Mouse (Mus musculus) liver, embryonic 11.5 days (tissue): Measurements from ENCODE around the gene Ndufb8. TPM values are rescaled to one million over a fixed set of nuclear protein-coding genes. Genes with fewer than 3 reads are reported as not detected.

Experiments used
- ATAC-seq: fragments of 200-750 bp; cut with Nextera tagmentation; replicated peaks from 2 replicates; pipeline ENCODE4 v1.8.0; 2017; ENCODE audit warnings: moderate number of reproducible peaks, mild to moderate bottlenecking, moderate TSS enrichment, moderate library complexity; ENCODE audit not compliant: low FRiP score
- DNase-seq: peaks from one replicate; pipeline ENCODE4 v3.0.0-alpha.2; 2017; ENCODE audit warnings: low spot score
- H3K27ac ChIP-seq: fragments of 300-500 bp; sonication (generic); 2 replicates; pipeline ENCODE4 v1.5.1; 2014; ENCODE audit warnings: mild to moderate bottlenecking, low read depth, low read length, control low read depth
- H3K27me3 ChIP-seq: fragments of 300-500 bp; sonication (generic); replicated peaks from 2 replicates; pipeline ENCODE4 v1.6.1; 2014; ENCODE audit warnings: low read length, mixed read lengths; ENCODE audit not compliant: control insufficient read depth, insufficient read depth
- H3K36me3 ChIP-seq: fragments of 300-500 bp; sonication (generic); 2 replicates; pipeline ENCODE4 v1.6.1; 2014; ENCODE audit warnings: mild to moderate bottlenecking, low read length, moderate library complexity, mixed read lengths; ENCODE audit not compliant: control insufficient read depth, insufficient read depth
- H3K4me1 ChIP-seq: fragments of 300-500 bp; sonication (generic); replicated peaks from 2 replicates; pipeline ENCODE4 v1.6.1; 2014; ENCODE audit warnings: low read length, mixed read lengths; ENCODE audit not compliant: control insufficient read depth, insufficient read depth
- H3K4me2 ChIP-seq: fragments of 300-500 bp; sonication (generic); 2 replicates; pipeline ENCODE4 v1.6.1; 2014; ENCODE audit warnings: mild to moderate bottlenecking, control low read depth, moderate library complexity
- H3K4me3 ChIP-seq: fragments of 300-500 bp; sonication (generic); 2 replicates; pipeline ENCODE4 v1.5.1; 2014; ENCODE audit warnings: low read depth, low read length, control low read depth
- H3K9ac ChIP-seq: fragments of 300-500 bp; sonication (generic); 2 replicates; pipeline ENCODE4 v1.6.1; 2014; ENCODE audit warnings: low read depth, low read length, control low read depth
- H3K9me3 ChIP-seq: fragments of 300-500 bp; sonication (generic); 2 replicates; pipeline ENCODE4 v1.6.1; 2016; ENCODE audit warnings: low read length, inconsistent platforms, mixed read lengths; ENCODE audit not compliant: control insufficient read depth
- WGBS: fragments of 180-500 bp; shearing (Covaris S2); extraction: QIAGEN DNeasy Blood & Tissue Kit; methylation state at CpG from one replicate; pipeline ENCODE4 v1.1.7; 2014; 5-methylcytosine and 5-hydroxymethylcytosine counted together
- polyA plus RNA-seq: library from polyadenylated mRNA; unstranded; fragments of >200 nt; fragmentation: Nextera tagmentation; extraction: Ambion mirVana; gene quantifications from 2 replicates; pipeline ENCODE4 v1.2.1, GENCODE M21; 2014

Ndufb8 gene
- polyA plus RNA-seq, 1 experiment from 2014 or later, result 497 TPM

GRCm38 (mm10) chr19:44519152-44519551 is 36.1 kb downstream of the Ndufb8 start:
- Histone ChIP-seq H3K4me3 (no peak overlapping the region), H3K36me3 (no peaks in the 10 kb centered on the region), H3K4me2 (no peak overlapping the region), H3K27me3 (peaks cover 34% of the 10 kb centered on the region), H3K9ac (no peak overlapping the region), H3K9me3 (no peaks in the 10 kb centered on the region), H3K27ac (no peak overlapping the region), H3K4me1 (no peaks in the 10 kb centered on the region)
- DNase-seq (no peak), ATAC-seq (no peak)
- WGBS, result 35% methylated on average over 7 of the region's 7 CpGs

- Histone ChIP-seq H3K36me3 (no peaks in the 10 kb centered on the region), H3K4me3 (no peak overlapping the region), H3K9me3 (no peaks in the 10 kb centered on the region), H3K27me3 (peaks cover 44% of the 10 kb centered on the region), H3K4me2 (no peak overlapping the region), H3K27ac (no peak overlapping the region), H3K4me1 (no peaks in the 10 kb centered on the region), H3K9ac (no peak overlapping the region)
- WGBS, result 57% methylated on average over 12 of the region's 12 CpGs
- DNase-seq, result no peak
- ATAC-seq, result no peak
Observed at GRCm38 (mm10) chr19:44517996-44518768, 37.1 kb downstream of the Ndufb8 start.

GRCm38 (mm10) chr19:44515769-44516168 is 39.5 kb downstream of the Ndufb8 start:
- Histone ChIP-seq H3K27ac (no peak overlapping the region), H3K4me1 (no peaks in the 10 kb centered on the region), H3K36me3 (no peaks in the 10 kb centered on the region), H3K9me3 (no peaks in the 10 kb centered on the region), H3K9ac (no peak overlapping the region), H3K27me3 (peaks cover 68% of the 10 kb centered on the region), H3K4me2 (no peak overlapping the region), H3K4me3 (no peak overlapping the region)
- WGBS, result 42% methylated on average over 6 of the region's 6 CpGs
- ATAC-seq, result no peak
- no peak for DNase-seq

- H3K27me3 ChIP-seq, result peaks cover 78% of the 10 kb centered on the region
- H3K4me1 ChIP-seq, result no peaks in the 10 kb centered on the region
- H3K4me2 ChIP-seq, result no peak overlapping the region
- no peak overlapping the region for H3K4me3 ChIP-seq
- ATAC-seq (no peak), DNase-seq (no peak)
- H3K9ac ChIP-seq, result no peak overlapping the region
- H3K9me3 ChIP-seq, result no peaks in the 10 kb centered on the region
- H3K27ac ChIP-seq, result no peak overlapping the region
- H3K36me3 ChIP-seq, result no peaks in the 10 kb centered on the region
- 13% methylated on average over 14 of the region's 14 CpGs for WGBS
Observed at GRCm38 (mm10) chr19:44514521-44515451, 40.5 kb downstream of the Ndufb8 start.

GRCm38 (mm10) chr19:44513921-44514482 is 41.2 kb downstream of the Ndufb8 start:
- 35% methylated on average over 7 of the region's 7 CpGs for WGBS

GRCm38 (mm10) chr19:44513054-44513833 is 42.0 kb downstream of the Ndufb8 start:
- Histone ChIP-seq H3K27ac (no peak overlapping the region), H3K9ac (no peak overlapping the region), H3K9me3 (no peaks in the 10 kb centered on the region), H3K4me1 (no peaks in the 10 kb centered on the region), H3K36me3 (no peaks in the 10 kb centered on the region), H3K4me2 (no peak overlapping the region), H3K27me3 (peaks cover 91% of the 10 kb centered on the region), H3K4me3 (no peak overlapping the region)
- DNase-seq (no peak), ATAC-seq (no peak)
- 25% methylated on average over 11 of the region's 11 CpGs for WGBS

More at GRCm38 (mm10) chr19:44513921-44514482, 41.2 kb downstream of the Ndufb8 start:
- DNase-seq (no peak), ATAC-seq (no peak)
- H3K27me3 ChIP-seq, result peaks cover 86% of the 10 kb centered on the region
- H3K4me1 ChIP-seq, result no peaks in the 10 kb centered on the region
- H3K4me2 ChIP-seq, result no peak overlapping the region
- no peaks in the 10 kb centered on the region for H3K36me3 ChIP-seq
- H3K9ac ChIP-seq, result no peak overlapping the region
- no peaks in the 10 kb centered on the region for H3K9me3 ChIP-seq
- no peak overlapping the region for H3K27ac ChIP-seq
- H3K4me3 ChIP-seq, result no peak overlapping the region

GRCm38 (mm10) chr19:44512601-44513000 is 42.6 kb downstream of the Ndufb8 start:
- WGBS, result 15% methylated on average over 5 of the region's 5 CpGs

More at GRCm38 (mm10) chr19:44512601-44513000, 42.6 kb downstream of the Ndufb8 start:
- Histone ChIP-seq H3K27me3 (peaks cover 87% of the 10 kb centered on the region), H3K9ac (no peak overlapping the region), H3K27ac (no peak overlapping the region), H3K4me1 (no peaks in the 10 kb centered on the region), H3K4me2 (no peak overlapping the region), H3K9me3 (no peaks in the 10 kb centered on the region), H3K4me3 (no peak overlapping the region), H3K36me3 (no peaks in the 10 kb centered on the region)
- DNase-seq (no peak), ATAC-seq (no peak)
